Mouse (Mus musculus) embryonic facial prominence, embryonic 11.5 days (tissue): Measurements from ENCODE around the gene Tbc1d9b. TPM values are rescaled to one million over a fixed set of nuclear protein-coding genes. Genes with fewer than 3 reads are reported as not detected.

Experiments used
- ATAC-seq: fragments of 200-750 bp; cut with Nextera tagmentation; replicated peaks from 2 replicates; pipeline ENCODE4 v1.8.0; 2017; ENCODE audit warnings: low read depth; ENCODE audit not compliant: insufficient number of reproducible peaks, low FRiP score, low TSS enrichment
- DNase-seq: peaks from one replicate; pipeline ENCODE4 v3.0.0-alpha.2; 2015; ENCODE audit warnings: low spot score
- H3K27ac ChIP-seq: fragments of 300-500 bp; sonication (generic); replicated peaks from 2 replicates; pipeline ENCODE4 v1.5.1; 2014; ENCODE audit warnings: mild to moderate bottlenecking, low read depth, low read length, control low read depth
- H3K27me3 ChIP-seq: fragments of 300-500 bp; sonication (generic); 2 replicates; pipeline ENCODE4 v1.6.1; 2014; ENCODE audit warnings: mild to moderate bottlenecking, low read length, moderate library complexity, mixed read lengths; ENCODE audit not compliant: control insufficient read depth, insufficient read depth
- H3K36me3 ChIP-seq: fragments of 300-500 bp; sonication (generic); replicated peaks from 2 replicates; pipeline ENCODE4 v1.6.1; 2014; ENCODE audit warnings: low read depth, mild to moderate bottlenecking, low read length, moderate library complexity, mixed read lengths; ENCODE audit not compliant: control insufficient read depth, insufficient read depth
- H3K4me1 ChIP-seq: fragments of 300-500 bp; sonication (generic); 2 replicates; pipeline ENCODE4 v1.6.1; 2014; ENCODE audit warnings: low read length, mixed read lengths; ENCODE audit not compliant: control insufficient read depth, insufficient read depth
- H3K4me2 ChIP-seq: fragments of 300-500 bp; sonication (generic); 2 replicates; pipeline ENCODE4 v1.6.1; 2014; ENCODE audit warnings: low read depth, mild to moderate bottlenecking, control low read depth, low read length, moderate library complexity
- H3K4me3 ChIP-seq: fragments of 300-500 bp; sonication (generic); 2 replicates; pipeline ENCODE4 v1.5.1; 2014; ENCODE audit warnings: low read depth, low read length, control low read depth
- H3K9ac ChIP-seq: fragments of 300-500 bp; sonication (generic); replicated peaks from 2 replicates; pipeline ENCODE4 v1.6.1; 2014; ENCODE audit warnings: mild to moderate bottlenecking, control low read depth, low read length
- H3K9me3 ChIP-seq: fragments of 300-500 bp; sonication (generic); replicated peaks from 2 replicates; pipeline ENCODE4 v1.6.1; 2016; ENCODE audit warnings: mild to moderate bottlenecking, low read length, inconsistent platforms, mixed read lengths; ENCODE audit not compliant: control insufficient read depth
- WGBS: fragments of 180-500 bp; shearing (Covaris S2); extraction: QIAGEN DNeasy Blood & Tissue Kit; methylation state at CpG from one replicate; pipeline ENCODE4 v1.1.7; 2014; 5-methylcytosine and 5-hydroxymethylcytosine counted together
- polyA plus RNA-seq: library from polyadenylated mRNA; unstranded; fragments of >200 nt; fragmentation: Nextera tagmentation; extraction: Ambion mirVana; gene quantifications from 2 replicates; pipeline ENCODE4 v1.2.1, GENCODE M21; 2014

Gene Tbc1d9b
- polyA plus RNA-seq, 1 experiment from 2014 or later: 26.0 TPM

GRCm38 (mm10) chr11:50182702-50183101 lies 51.5 kb downstream of the Tbc1d9b start:
- no peak overlapping the region for H3K9ac ChIP-seq
- no peak overlapping the region for H3K27ac ChIP-seq
- H3K9me3 ChIP-seq: no peaks in the 10 kb centered on the region
- no peak overlapping the region for H3K4me3 ChIP-seq
- H3K27me3 ChIP-seq: no peaks in the 10 kb centered on the region
- no peak for DNase-seq
- H3K36me3 ChIP-seq: no peaks in the 10 kb centered on the region; the same call in 1 of the 2 replicates
- no peak for ATAC-seq
- H3K4me2 ChIP-seq: no peak overlapping the region
- no peaks in the 10 kb centered on the region for H3K4me1 ChIP-seq
- WGBS: 85% methylated on average over 4 of the region's 4 CpGs

GRCm38 (mm10) chr11:50184788-50185187 lies 53.6 kb downstream of the Tbc1d9b start:
- Histone ChIP-seq H3K4me1 (no peaks in the 10 kb centered on the region), H3K9me3 (no peaks in the 10 kb centered on the region), H3K9ac (no peak overlapping the region), H3K4me3 (no peak overlapping the region), H3K27me3 (no peaks in the 10 kb centered on the region), H3K27ac (no peak overlapping the region), H3K36me3 (no peaks in the 10 kb centered on the region), H3K4me2 (no peak overlapping the region)
- DNase-seq (no peak), ATAC-seq (no peak)
- WGBS: 74% methylated on average over 3 of the region's 3 CpGs

GRCm38 (mm10) chr11:50188682-50189081 lies 57.5 kb downstream of the Tbc1d9b start:
- Histone ChIP-seq H3K4me3 (no peak overlapping the region), H3K9me3 (no peaks in the 10 kb centered on the region), H3K27ac (no peak overlapping the region), H3K36me3 (no peaks in the 10 kb centered on the region), H3K4me2 (no peak overlapping the region), H3K9ac (no peak overlapping the region), H3K4me1 (no peaks in the 10 kb centered on the region), H3K27me3 (no peaks in the 10 kb centered on the region)
- DNase-seq: no peak
- ATAC-seq: no peak
- 81% methylated on average over 7 of the region's 7 CpGs for WGBS

GRCm38 (mm10) chr11:50190362-50190761 lies 59.2 kb downstream of the Tbc1d9b start:
- 87% methylated on average over 4 of the region's 4 CpGs for WGBS
- H3K4me3 ChIP-seq: no peak overlapping the region
- no peaks in the 10 kb centered on the region for H3K27me3 ChIP-seq
- no peaks in the 10 kb centered on the region for H3K4me1 ChIP-seq
- H3K4me2 ChIP-seq: no peak overlapping the region
- no peaks in the 10 kb centered on the region for H3K36me3 ChIP-seq
- no peaks in the 10 kb centered on the region for H3K9me3 ChIP-seq
- no peak overlapping the region for H3K9ac ChIP-seq
- no peak overlapping the region for H3K27ac ChIP-seq
- no peak for DNase-seq
- ATAC-seq: no peak

GRCm38 (mm10) chr11:50192278-50192677 lies 61.1 kb downstream of the Tbc1d9b start:
- DNase-seq: no peak
- Histone ChIP-seq H3K36me3 (no peaks in the 10 kb centered on the region), H3K4me3 (no peak overlapping the region), H3K4me2 (no peak overlapping the region), H3K27me3 (no peaks in the 10 kb centered on the region), H3K9me3 (no peaks in the 10 kb centered on the region), H3K27ac (no peak overlapping the region), H3K9ac (no peak overlapping the region), H3K4me1 (no peaks in the 10 kb centered on the region)
- ATAC-seq: no peak
- 84% methylated on average over 3 of the region's 3 CpGs for WGBS

- Histone ChIP-seq H3K4me3 (no peak overlapping the region), H3K9ac (no peak overlapping the region), H3K27ac (no peak overlapping the region), H3K9me3 (no peaks in the 10 kb centered on the region), H3K27me3 (no peaks in the 10 kb centered on the region), H3K36me3 (no peaks in the 10 kb centered on the region), H3K4me2 (no peak overlapping the region), H3K4me1 (no peaks in the 10 kb centered on the region)
- no peak for DNase-seq
- WGBS: 78% methylated on average over 7 of the region's 7 CpGs
- no peak for ATAC-seq
Measured at GRCm38 (mm10) chr11:50194070-50194469, 62.9 kb downstream of the Tbc1d9b start.

GRCm38 (mm10) chr11:50194793-50195192 lies 63.6 kb downstream of the Tbc1d9b start:
- ATAC-seq: no peak
- 85% methylated on average over 4 of the region's 4 CpGs for WGBS
- H3K36me3 ChIP-seq: no peaks in the 10 kb centered on the region
- H3K27me3 ChIP-seq: no peaks in the 10 kb centered on the region
- no peak overlapping the region for H3K4me3 ChIP-seq
- no peaks in the 10 kb centered on the region for H3K9me3 ChIP-seq
- no peak overlapping the region for H3K9ac ChIP-seq
- H3K27ac ChIP-seq: no peak overlapping the region
- no peaks in the 10 kb centered on the region for H3K4me1 ChIP-seq
- no peak for DNase-seq
- no peak overlapping the region for H3K4me2 ChIP-seq

GRCm38 (mm10) chr11:50197500-50197899 lies 66.3 kb downstream of the Tbc1d9b start:
- ATAC-seq: no peak
- Histone ChIP-seq H3K9ac (no peak overlapping the region), H3K9me3 (no peaks in the 10 kb centered on the region), H3K36me3 (peaks cover 13% of the 10 kb centered on the region), H3K4me2 (no peak overlapping the region), H3K27me3 (no peaks in the 10 kb centered on the region), H3K27ac (no peak overlapping the region), H3K4me3 (no peak overlapping the region), H3K4me1 (no peaks in the 10 kb centered on the region)
- DNase-seq: no peak
- 93% methylated on average over 4 of the region's 4 CpGs for WGBS
